Mouse (Mus musculus): ENCODE results near the gene Galnt3.

DNA sequence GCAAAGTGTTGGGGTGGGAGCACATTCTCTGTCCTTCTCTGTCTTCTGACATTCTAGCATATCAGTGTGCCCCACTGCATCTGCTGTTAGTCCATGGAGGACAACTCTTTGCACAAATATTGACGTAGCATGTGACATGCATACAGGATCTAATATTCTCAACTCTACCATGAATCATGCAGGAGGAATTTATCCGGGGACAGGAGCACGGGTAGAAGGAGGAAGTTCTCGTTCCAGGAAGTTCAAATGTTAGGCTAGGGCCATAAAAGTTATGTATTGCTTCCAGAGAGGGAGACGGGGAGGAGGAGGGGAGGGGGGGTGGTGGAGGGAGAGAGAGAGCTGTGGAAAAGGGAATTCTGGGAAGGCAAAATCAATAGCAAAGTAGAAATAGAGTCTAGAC lies 20.0 kb upstream of the Galnt3 start:
- TF ChIP-seq EP300 (IDR thresholded peaks at IDR 0.05; ENCODE audit: low read depth) (no peak), CTCF (IDR thresholded peaks at IDR 0.05; ENCODE audit: low read depth) (no peak)
